Mouse (Mus musculus) mesoderm, embryonic 11.5 days (tissue): ENCODE data around the gene Sufu.

Source experiments
- DNase-seq: peaks from one replicate; pipeline ENCODE4 v3.0.0-alpha.2; 2012; ENCODE audit warnings: low read depth, low spot score

The Sufu gene

DNA sequence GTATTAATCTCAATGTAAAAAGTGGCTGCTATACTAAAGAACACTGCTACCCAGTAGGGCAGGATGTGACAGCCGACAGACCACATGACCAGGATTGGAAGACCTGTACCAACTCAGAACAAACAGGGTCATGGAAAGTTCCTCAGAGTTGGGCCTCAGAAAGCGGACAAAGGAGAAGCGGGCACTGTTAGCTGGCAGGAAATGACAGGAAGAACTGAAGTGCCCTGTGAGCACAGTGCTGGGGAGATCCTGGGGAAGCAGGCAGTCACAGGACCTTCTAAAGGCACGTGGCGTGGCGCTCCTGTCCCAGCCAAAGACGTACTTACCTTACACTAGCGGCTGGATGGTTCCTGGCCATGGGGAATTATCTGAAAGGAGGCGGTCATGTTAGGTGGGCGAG lies 114.6 kb downstream of the Sufu start:
- no peak for DNase-seq

DNA sequence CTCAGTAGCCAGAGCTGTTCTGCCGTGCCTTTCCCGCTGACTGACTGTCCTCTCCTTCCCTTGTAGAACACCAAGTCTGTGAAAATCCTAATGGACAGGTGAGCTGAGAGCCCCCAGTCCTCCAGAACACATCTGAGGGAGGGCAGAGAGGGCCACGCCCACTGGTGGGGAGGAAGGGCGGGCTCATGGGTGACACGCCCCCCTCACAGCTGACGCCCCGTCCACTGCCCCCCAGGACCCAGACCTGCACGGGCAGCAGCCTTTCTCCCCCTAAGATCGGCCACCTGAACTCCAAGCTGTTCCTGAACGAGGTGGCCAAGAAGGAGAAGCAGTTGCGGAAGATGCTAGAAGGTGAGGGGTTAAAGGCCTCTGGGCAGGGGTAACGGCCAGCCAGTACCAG lies 117.7 kb downstream of the Sufu start:
- DNase-seq = no peak

DNA sequence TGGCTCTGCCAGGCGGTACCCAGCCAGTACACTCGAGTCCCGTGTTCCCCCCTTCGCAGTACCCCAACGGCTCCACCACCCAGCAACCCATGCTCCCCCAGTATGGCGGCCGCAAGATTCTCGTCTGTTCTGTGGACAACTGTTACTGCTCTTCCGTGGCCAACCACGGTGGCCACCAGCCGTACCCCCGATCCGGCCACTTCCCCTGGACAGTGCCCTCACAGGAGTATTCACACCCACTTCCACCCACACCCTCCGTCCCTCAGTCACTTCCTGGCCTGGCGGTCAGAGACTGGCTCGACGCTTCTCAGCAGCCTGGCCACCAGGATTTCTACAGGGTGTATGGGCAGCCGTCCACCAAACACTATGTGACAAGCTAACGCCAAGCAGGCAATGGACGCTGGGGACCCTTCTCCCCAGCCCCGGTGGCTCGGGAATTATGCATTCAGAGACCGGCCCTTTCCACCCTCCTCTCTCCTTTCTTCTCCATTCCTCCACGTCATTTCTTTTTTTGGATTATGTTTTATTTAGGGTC lies 118.7 kb downstream of the Sufu start:
- no peak for DNase-seq

DNA sequence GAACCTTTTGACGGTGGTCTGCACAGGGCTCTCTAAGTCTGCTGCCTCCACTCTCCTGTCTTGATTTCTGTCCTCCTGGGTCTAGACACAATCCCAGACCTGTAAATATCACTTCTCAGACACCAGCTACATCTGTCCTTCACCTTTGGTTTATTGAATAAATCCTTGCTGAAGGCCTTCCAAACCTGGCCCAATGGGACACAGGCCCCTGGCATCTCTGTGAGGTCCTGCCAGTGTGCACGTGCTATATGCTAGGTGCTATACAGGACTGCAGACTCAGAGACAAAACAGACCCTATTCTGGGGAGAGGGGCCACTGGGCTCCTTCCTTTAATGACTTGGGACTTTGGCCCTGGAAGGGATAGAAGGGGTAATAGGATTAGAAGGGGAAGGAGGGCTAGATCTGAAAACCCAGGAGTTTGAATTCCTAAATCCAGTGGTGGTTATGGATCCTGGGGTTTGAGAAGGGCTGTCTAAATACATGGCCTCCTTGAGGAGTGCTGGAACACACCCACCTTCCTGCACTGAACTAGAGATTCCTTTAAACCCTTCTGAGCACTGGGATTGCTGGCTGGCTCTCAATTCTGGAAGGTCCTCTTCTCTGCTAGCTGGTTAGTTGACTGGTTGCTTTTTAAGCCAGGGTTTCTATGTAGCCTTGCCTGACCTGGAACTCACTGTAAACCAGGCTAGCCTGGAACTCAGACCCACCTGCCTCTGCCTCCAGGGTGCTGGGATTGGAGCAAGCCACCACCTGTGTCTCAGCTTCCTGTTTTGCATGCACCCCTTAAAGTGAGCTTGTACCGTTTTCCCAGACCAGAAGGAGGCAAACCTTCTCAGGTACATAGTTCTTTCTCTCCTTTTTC lies 120.2 kb downstream of the Sufu start:
- DNase-seq = no peak

DNA sequence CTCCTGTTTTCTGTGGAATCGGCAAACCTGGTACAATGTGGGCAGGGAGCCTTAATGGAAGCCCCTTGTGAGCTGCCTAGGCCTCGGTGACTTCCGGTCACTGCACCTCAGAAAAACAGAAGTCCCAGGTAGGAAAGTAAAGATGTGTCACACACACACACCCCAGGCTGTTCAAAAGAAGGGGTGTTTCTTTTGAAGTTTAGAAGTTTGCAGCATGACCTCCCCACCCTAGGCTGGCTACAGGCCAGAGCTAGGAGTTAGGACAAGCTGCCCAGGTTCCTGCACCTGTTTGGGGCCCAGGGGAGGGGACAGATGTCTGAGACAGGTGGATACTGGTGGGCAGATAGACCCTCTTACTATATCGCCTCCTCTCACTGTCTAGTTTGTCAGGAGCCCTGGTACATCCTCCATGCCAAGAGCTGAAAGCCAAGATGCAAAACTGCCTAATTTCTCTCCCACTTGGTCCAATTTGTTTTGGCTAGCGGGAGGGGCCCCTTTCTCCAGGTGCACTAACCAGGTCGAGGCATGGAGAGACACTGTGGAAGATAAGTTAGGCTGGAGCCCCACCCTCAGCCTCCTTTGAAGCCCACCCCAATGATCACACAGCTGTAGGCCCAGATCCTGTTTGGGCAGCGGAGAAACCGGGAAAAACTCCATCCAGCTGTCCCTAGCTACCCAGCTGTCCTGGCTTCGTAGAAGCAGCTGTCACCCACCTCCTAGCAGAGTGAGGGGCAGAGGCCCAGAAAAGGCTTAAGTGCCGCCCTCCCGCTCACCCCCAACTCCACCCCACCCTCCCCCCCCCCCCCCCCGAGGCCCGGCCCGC lies 121.0 kb downstream of the Sufu start:
- DNase-seq = no peak

DNA sequence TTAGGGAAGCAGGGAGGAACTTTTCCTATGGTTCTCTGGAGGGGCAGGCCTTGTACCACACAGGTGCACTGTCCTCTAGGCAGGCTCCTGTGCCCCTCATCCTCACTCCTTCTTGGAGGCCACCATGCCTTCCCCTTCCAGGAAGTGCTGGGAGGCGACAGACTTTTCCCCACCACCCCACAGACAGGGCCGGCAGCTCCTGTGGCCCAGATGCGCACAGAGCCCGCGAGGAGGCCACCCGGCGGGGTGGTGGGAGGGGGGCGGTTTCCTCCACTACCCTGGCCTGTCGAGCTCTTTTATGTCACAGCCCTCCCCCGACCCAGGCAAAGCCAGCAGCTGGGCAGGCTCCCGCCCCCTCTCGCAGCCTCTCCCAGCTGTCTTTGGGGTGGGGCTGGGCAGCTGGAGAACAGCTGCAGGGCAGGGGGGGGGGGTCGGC lies 121.7 kb downstream of the Sufu start:
- DNase-seq = peak; percentile 74

DNA sequence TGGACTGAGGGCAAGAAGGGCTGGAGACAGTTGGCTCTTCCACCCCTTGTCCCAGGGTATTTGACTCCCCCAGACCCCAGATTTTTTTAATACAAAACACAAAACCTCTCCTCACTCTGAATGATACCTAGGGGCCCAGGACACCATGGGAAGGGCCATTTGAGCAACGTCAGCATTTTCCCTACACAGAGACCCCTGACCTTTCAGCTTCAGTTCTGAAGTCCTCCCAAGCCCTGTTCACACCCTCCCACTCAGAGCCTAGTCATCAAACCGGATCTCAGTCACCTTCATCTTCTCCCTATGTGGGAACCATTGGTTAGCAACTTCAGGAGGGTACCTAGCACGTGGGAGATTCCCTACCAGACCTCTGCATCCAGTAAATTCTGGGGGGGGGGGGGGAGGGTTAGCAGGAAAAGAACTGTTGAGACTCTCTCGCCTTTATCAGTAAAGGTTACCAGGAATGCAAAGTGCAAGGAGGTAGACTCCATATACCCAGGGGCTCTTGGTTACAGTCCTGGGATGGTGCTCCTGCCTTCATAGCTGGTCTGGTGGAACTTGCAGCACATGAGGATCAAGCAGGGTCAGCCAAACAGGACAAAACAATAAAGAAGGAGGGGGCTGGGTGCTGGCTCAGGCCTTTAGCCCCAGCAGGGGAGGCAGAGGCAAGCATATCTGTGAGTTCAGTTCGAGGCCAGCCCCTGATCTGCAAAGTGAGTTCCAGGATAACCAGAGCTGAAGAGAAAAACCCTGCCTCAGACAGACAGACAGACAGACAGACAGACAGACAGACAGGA lies 122.3 kb downstream of the Sufu start:
- no peak for DNase-seq

DNA sequence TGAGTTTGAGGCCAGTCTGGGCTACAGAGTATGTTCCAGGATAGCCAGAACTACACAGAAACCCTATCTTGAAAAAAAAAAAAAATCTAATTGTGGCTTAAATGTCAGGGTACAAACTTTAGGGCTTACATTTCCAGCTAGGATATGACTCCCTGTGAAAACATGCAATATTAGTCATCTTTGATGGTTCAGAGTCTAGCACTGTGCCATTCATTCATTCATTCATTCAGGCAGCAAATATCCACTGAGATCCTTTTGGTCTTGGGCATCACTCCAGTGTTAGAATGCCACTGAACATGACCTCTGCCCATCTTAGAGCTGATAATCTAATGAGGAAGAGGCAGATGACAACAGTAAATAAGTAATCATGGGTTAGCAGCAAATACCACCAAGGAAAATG lies 125.0 kb downstream of the Sufu start:
- no peak for DNase-seq

DNA sequence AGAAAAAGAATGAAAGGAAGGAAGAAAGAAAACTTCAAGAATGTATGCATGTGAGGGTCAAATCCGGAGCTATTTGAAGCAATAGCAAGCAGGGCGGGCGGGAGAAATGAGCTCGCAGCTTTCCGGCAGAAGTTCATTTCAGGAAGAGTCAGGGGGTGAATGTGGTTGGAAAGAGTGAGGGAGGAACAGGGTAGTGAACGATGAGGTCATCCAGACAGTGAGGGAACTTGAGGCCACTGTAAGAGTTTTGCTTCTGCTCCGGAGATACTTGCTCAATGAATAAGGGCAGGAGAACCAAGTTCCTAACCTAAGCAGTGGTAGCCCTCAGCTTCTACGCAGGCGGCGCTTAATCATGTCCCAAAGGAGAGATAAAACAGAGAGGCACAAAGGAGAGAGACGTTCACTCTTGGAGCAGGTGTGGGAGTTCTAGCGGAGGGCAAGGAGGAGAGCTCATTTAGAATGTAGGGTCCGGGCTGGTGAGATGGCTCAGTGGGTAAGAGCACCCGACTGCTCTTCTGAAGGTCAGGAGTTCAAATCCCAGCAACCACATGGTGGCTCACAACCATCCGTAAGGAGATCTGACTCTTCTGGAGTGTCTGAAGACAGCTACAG lies 125.8 kb downstream of the Sufu start:
- no peak for DNase-seq

DNA sequence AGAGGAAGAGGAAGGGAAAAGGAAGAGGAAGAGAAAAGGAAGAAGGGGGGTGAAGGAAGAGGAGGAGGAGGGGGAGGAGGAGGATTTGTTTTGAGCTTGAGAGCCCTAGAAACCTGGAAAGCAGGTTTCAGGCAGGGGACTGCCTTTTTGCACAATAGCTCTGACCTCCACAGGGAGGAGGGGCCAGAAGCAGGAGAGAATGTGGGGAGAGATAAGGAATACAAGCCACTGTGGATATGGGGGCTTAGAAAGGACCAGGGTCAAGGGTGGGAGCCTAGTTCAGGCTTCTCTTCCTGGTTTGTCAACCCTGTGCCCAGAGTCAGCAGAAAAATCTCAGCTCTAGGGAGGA lies 126.4 kb downstream of the Sufu start:
- no peak for DNase-seq

DNA sequence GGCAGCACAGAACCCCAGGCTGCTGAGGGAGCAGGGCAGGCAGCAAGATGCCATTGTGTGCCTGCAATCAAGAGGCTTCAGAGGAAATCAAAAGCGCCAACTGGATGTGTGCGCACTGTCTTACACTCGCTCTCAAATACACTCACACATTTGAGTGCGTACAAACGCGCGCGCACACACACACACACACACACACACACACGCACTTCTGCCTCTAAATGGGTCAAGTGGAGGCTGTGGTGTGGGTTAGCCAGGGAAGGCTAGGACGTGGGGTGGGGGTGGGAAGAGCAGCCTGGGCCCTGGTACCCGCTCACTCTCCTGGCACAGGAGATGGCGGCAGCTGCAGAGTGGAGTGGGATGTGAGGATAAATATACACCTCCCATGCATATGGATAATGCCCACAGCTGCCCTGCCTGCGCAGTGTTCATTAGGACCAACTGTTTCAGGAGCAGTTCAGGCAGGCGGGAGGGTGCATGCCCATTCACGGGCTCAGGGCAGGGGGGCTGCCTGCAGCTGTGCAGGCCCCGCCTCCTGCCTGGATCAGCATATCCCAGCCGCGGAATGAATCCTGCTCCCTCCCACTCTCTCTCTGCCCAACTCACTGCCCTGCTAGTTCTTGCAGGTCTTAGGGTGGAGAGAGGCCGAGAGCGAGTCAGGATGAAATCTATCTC lies 126.9 kb downstream of the Sufu start:
- DNase-seq = peak; percentile 79

DNA sequence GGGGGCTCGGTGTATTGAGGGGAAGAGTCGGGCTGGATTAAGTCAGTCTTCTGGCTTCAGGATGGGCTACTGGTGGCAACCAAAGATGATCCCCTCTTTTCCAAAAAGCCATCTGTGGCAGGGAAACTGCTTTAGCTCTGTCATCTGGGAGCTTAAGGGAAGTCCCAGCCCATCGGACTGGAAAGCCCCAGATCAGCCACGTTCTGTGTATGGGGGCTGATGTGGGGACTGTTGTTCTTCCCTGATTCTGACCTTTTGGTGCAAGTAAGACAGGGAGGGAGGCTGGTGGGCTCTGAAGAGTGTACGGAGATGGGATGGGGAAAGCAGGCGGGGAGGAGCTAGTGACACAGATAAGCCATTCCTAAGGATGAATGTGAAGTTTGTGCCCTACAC lies 127.5 kb downstream of the Sufu start:
- DNase-seq = no peak

DNA sequence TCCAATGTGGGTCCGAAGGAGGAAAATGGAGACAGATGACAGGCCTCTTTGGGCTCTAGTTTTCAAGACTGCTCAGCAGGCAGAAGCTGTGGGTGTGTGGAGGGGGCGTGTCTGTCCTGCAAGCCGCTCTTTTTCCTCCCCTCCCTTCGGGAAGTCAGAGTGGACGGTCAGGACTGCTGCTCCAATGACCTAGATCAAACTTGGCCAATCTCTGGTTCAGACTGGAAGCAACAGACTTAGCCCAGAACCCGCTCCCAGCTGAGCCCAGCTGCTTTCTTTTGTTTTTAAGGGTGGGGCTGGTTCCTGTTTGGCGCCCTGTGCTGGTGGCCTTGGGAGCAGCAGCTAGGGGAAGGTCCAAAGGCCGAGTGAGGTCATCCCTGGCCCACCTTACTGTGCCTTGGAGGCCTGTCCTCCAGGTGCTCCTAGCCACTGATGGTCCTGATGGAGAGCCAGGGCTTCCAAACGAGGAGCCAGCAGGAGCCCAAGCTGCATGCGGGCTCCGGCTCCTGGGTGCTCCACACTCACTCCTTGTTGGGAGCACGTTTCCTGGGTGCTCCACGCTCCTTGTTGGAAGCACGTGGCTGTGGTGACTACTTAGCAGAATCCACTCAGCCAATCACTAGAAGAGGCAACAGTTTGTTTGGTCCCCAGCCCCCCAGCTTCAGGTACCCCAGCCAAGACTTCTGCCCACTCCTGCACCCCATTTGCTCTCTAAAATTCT lies 128.1 kb downstream of the Sufu start:
- DNase-seq = no peak

DNA sequence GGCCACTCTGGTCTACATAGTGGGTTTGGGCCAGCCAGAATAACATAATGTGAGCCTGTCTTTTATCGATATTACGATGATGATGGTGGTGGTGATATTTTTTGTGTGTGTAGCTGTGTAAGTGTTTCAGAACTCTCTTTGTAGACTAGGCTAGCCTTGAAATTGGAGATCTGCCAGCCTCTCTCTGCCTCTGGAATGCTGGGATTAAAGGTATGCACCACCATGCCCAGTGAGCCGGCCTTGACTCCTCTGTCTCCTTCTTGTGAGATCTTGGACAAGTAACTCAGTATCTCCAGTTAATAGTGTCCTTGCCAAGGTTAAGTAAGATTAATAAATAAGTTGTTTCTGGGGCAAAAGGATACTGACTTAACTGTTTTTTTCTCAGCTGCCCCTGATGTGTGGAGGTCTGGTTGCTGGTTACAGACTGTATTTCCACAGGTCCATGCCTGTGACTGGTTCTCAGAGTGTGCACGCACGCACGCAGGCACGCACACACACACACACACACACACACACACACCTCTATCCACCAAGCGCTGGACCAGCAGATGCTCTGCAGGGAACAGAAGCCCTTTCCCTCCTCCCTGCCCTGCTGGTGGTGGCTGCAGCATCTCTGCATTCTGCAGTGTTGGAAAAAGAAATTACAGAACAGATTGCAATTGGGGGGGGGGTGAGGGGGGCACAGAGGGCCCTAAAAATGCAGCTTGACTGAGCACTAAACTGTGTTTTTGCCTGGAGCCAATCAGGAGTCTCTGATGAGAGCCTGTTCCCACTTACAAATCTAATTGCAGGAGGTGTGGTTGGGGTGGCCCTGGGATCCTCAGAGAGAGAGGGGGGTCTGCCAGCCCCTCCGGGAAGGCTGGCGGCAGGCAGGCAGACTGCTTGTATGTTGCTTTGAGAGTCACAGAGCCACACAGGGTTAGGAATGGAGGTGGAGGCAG lies 129.3 kb downstream of the Sufu start:
- DNase-seq = no peak

DNA sequence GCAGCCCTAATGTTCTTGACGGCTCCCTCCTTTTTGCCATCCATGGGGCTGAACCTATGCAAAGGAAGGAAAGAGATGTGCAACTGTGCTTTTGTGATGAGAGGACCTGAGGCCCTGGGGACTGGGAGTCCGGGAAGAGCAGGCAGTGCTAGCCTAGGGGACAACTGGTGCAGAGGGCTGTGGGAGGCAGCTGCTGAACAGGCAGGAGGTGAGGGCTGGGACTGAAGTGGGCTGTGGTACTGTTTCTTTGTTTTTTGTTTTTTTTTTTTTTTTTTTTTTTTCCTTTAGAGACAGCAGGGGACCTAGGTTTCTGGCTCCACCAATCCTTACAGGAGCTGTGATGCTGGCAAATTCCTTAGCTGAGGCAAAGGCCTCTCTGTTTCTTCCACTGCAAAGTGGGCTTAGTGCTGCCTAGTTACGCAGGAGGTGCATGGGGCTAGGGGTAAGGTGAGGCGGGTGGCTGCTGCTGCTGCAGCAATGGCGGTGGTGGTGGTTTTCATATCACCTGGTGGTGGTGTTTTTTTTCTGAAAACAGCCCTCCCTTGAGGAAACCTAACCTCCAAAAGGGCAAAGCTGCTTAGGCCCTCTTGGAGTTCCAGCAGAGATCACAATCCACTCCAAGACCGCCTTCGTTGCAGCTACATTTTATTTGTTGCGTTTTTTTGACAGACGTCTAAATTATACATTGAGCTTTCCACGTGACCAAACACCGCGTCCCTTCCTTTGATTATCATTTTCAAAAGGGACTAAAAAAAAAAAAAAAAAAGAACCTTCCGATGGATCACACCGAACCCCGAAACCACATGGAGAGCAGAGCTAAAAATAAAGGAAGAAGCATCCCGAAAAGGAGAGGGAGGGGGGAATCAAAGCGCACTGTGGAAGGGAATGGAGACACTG lies 131.2 kb downstream of the Sufu start:
- DNase-seq = no peak

DNA sequence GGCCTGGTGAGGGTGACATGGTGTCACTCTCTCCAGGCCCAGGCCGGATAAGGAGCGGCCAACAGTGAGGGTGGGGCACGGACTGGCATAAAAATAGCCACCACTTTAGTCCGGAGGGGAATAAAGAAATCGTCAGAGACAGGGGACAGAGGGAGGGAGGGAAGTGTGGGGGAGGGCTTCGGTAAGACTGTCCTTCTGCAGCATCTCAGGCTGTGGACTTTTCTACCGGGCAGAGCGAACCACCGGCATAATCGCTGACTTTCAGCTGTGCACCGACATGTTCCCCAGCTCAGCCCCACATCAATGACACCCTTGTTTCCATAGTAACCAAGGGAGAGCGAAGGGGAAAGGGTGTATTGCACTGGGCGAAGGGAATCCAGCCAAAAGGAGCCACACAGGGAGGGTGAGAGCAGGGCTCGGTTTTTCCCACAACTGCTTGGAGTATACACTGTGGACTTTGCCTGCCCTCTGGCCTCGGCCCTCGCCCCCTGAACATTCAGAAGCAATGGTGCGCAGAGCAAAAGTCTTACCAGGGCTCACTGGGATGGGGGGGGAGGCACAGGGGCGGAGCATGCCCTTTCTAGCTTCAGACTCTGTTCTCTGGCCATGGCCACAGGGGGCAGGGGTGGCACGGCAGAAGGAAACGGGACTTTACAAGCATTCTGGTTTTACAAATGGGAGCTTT lies 132.0 kb downstream of the Sufu start:
- DNase-seq = no peak
